Mouse (Mus musculus) ES-CJ7 (cell line): ENCODE data around the gene Atp2a3.

Experiments
- DNase-seq: peaks from one replicate; pipeline ENCODE4 v3.0.0; 2011; ENCODE audit warnings: low read depth, low spot score

Atp2a3 gene

DNA sequence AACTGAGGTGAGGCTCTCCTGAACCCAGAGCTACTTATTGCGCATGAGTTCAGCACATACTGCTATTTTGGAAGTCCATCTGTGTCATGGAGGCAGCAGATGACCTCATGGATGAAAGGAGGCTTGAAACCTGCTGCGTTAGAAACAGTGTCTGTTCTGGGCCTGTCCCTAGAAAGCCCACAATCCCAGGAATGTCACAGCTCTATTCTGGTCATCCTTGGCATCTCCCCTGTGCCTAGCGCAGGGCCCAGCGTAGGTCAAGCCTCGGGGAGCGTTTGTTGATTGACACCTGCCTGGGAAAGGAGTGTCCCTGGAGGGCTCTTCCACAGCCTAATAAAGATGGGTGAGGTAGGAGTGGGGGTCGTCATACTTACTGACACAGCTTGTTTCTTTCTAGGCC is 75.1 kb downstream of the Atp2a3 start:
- DNase-seq: no peak

DNA sequence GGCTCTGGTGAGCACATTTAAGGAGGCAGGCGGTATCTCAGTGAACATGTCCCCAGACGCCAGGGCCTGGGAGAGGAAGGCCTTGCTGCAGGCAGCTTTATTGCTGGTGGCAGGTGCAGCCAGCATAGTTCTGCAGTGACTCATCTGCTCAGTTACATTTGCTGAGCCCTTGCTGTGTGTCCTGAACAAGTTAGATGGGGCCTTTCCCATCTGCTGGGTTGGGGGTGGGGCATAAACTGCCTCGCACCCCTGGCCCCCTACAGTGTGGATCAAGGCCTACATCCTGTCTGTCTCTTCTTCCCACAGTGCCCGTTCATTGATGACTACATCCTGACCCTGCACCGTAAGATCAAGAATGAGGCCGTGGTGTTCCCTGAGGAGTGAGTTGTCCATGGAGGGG is 75.9 kb downstream of the Atp2a3 start:
- DNase-seq: peak; percentile 41

DNA sequence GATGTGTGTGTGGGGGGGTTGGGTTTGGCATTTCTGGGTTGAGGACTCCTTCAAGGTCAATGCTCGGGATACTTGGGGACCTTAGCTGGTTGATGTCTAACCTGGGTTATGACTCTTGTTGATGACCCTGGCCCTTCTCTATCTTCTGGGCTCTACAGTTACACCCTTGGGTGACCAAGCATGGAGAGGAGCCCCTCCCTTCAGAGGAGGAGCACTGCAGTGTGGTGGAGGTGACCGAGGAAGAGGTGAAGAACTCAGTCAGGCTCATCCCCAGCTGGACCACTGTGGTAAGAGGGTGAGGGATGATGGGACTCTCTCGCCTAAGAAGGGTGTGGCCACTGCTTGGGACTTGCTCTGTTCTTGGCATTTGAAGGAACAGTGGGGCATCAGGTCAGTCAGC is 76.7 kb downstream of the Atp2a3 start:
- DNase-seq: no peak

DNA sequence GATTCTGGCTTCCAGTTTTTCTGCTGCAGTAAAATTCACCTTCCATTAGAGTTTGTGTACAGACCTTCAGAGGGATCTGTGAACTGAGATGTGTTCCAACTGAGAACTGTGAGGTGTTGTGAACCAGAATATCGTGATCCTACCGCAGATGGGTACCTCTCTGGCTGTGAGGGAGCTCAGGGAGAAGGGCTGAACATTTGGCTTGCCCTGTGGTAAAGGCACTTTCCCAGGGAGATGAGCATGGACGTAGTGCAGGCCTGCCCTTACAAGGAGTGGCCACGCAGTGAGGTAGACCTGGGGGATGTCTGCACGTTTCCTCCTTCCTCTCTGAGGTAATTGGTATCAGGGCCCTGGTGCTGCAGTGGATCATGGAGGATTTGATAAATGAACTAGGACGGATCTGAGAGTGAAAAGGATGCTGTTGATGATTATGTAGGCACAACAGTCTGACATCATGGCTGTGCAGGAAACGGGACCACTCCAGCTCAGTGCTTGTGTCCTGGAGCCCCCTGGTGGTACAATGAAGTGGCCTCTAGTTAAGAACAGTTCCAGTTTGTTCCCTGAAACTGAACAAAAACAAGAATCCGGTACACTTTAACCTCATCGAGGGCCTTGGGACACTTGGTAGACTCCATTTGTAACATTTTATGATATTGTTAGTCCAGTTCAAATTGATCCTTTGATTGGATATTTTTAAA is 78.3 kb downstream of the Atp2a3 start:
- peak; percentile 78 for DNase-seq
